Mouse (Mus musculus): ENCODE measurements at regions not wholly inside any gene's neighbourhood (a gene's known extent, or its start where the extent isn't known, plus 50 kb on each side); places are given as distances from the start of the nearest gene placed in this dataset.

GRCm38 (mm10) chr2:118042380-118043055 lies 69.2 kb upstream of the Thbs1 start:
- no peak for ATAC-seq (replicated peaks; ENCODE audit: low FRiP score, poor library complexity, severe bottlenecking)

GRCm38 (mm10) chr2:118044666-118045065 lies 67.0 kb upstream of the Thbs1 start:
- no peak for ATAC-seq (replicated peaks; ENCODE audit: low FRiP score, poor library complexity, severe bottlenecking)

GRCm38 (mm10) chr2:118050326-118050725 lies 61.4 kb upstream of the Thbs1 start:
- ATAC-seq (replicated peaks; ENCODE audit: low FRiP score, poor library complexity, severe bottlenecking) = no peak

- no peak for ATAC-seq (replicated peaks; ENCODE audit: low FRiP score, poor library complexity, severe bottlenecking)
These were observed 60.1 kb upstream of the Thbs1 start for GRCm38 (mm10) chr2:118051610-118052009.

GRCm38 (mm10) chr2:118053512-118053911 lies 58.2 kb upstream of the Thbs1 start:
- ATAC-seq (replicated peaks; ENCODE audit: low FRiP score, poor library complexity, severe bottlenecking) = no peak

GRCm38 (mm10) chr2:118058654-118059395 lies 52.9 kb upstream of the Thbs1 start:
- no peak for ATAC-seq (replicated peaks; ENCODE audit: low FRiP score, poor library complexity, severe bottlenecking)

GRCm38 (mm10) chr2:118061291-118061690 lies 50.4 kb upstream of the Thbs1 start:
- ATAC-seq (replicated peaks; ENCODE audit: low FRiP score, poor library complexity, severe bottlenecking) = no peak

Measured in erythroid progenitor cell, adult 5-6 weeks (primary cell).